Mouse (Mus musculus) embryonic facial prominence, embryonic 10.5 days (tissue): ENCODE results near the gene AL731706.1. TPM values are rescaled to one million over a fixed set of nuclear protein-coding genes. Genes with fewer than 3 reads are reported as not detected.

ENCODE experiments used
- DNase-seq: peaks from one replicate; pipeline ENCODE4 v3.0.0-alpha.2; 2017; ENCODE audit warnings: low spot score
- H3K27ac ChIP-seq: fragments of 300-500 bp; sonication (generic); replicated peaks from 2 replicates; pipeline ENCODE4 v1.5.1; 2016; ENCODE audit warnings: mild to moderate bottlenecking
- H3K27me3 ChIP-seq: fragments of 300-500 bp; sonication (generic); replicated peaks from 2 replicates; pipeline ENCODE4 v1.6.1; 2016; ENCODE audit warnings: low read depth, mild to moderate bottlenecking; ENCODE audit not compliant: poor library complexity, severe bottlenecking
- H3K36me3 ChIP-seq: fragments of 300-500 bp; sonication (generic); replicated peaks from 2 replicates; pipeline ENCODE4 v1.6.1; 2016; ENCODE audit warnings: mild to moderate bottlenecking, moderate library complexity
- H3K4me1 ChIP-seq: fragments of 300-500 bp; sonication (generic); 2 replicates; pipeline ENCODE4 v1.6.1; 2016
- H3K4me3 ChIP-seq: fragments of 300-500 bp; sonication (generic); 2 replicates; pipeline ENCODE4 v1.5.1; 2016; ENCODE audit warnings: mild to moderate bottlenecking, moderate library complexity
- H3K9me3 ChIP-seq: fragments of 300-500 bp; sonication (generic); 2 replicates; pipeline ENCODE4 v1.6.1; 2016; ENCODE audit warnings: mild to moderate bottlenecking
- WGBS: fragments of 180-500 bp; shearing (Covaris S2); methylation state at CpG from one replicate; pipeline ENCODE4 v1.1.7; 2016; 5-methylcytosine and 5-hydroxymethylcytosine counted together
- polyA plus RNA-seq: library from polyadenylated mRNA; unstranded; fragments of >200 nt; fragmentation: Nextera tagmentation; extraction: Ambion mirVana; gene quantifications from 2 replicates; pipeline ENCODE4 v1.2.1, GENCODE M21; 2016

The AL731706.1 gene
- 23.5 and 27.6 TPM in 2 replicates for polyA plus RNA-seq

DNA sequence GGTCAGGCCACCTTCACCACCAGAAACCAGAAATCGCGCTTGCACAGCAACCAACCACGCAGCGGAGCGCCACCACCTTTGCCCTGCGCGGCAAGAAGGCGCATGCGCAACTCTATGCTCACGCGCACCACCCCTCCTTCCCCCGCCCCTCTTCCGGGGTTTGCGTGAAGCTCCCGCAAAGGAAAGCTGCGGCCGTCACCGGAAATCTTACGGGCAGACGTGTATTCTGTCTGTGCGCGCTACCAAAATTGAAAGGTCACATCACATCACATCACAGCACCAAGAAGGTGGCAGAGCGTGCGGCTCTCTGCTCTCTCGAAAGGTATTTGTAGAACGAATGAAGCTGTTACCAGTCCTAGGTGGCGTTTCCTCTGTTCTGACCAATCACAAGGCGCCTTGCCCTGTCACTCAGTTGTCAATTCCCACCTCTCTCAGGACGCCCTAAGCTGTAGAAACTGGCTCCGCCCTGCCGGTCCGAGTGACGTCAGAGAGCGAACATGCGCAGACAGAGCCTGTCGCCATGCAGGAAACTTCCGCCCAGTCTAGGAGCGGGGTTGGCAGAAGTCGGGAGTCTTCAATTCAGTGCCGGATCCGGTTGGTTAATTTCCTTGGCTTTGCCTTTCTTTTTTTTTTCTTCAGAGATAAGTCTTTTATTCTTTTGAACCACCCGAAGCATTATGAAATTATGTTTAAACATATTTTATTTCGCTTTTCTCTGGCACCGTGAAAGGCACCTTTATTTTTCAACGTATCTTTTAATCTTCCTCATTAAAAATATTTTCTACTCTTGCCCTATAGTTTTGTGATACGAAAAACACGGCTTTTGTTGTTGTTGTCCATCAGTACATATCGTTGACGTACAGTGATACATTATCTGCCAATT, at the start of gene AL731706.1, which contains the start of the genes Slx4ip and Mkks:
AL731706.1 (minus strand) TSS at position 322 of the 883 bp plus-strand sequence.
Slx4ip (plus strand) TSS at position 151 of the 883 bp plus-strand sequence.
Mkks (minus strand) TSS at position 322 of the 883 bp plus-strand sequence.
- 0 out of 2 replicates have a peak, but pooled peaks cover 2% of the 10 kb centered on the region for H3K36me3 ChIP-seq
- peak within 1 kb of the TSS; percentile 82 for H3K4me3 ChIP-seq
- H3K4me1 ChIP-seq, result peaks cover 8% of the 10 kb centered on the region; the same call in 1 of the 2 replicates
- H3K27ac ChIP-seq, result peak within 1 kb of the TSS; percentile 93
- H3K9me3 ChIP-seq, result no peaks in the 10 kb centered on the region
- DNase-seq, result peak; percentile 98
- no peaks in the 10 kb centered on the region for H3K27me3 ChIP-seq
- WGBS, result under 1% methylated on average over 49 of the region's 49 CpGs

- no peak overlapping the region for H3K27ac ChIP-seq
- 88% methylated on average over 1 of the region's 1 CpGs for WGBS
Observed at GRCm38 (mm10) chr2:136938249-136938648, 47.1 kb upstream of the AL731706.1 start.

GRCm38 (mm10) chr2:136936391-136937288, 45.5 kb upstream of the AL731706.1 start:
- Histone ChIP-seq H3K27ac (no peak overlapping the region), H3K27me3 (no peaks in the 10 kb centered on the region), H3K4me3 (no peak overlapping the region), H3K9me3 (no peaks in the 10 kb centered on the region), H3K4me1 (no peaks in the 10 kb centered on the region), H3K36me3 (no peaks in the 10 kb centered on the region)
- DNase-seq, result no peak
- WGBS, result 88% methylated on average over 4 of the region's 4 CpGs

More at GRCm38 (mm10) chr2:136938249-136938648, 47.1 kb upstream of the AL731706.1 start:
- H3K36me3 ChIP-seq, result no peaks in the 10 kb centered on the region
- H3K4me1 ChIP-seq, result no peaks in the 10 kb centered on the region
- H3K4me3 ChIP-seq, result no peak overlapping the region
- DNase-seq, result no peak
- no peaks in the 10 kb centered on the region for H3K27me3 ChIP-seq
- no peaks in the 10 kb centered on the region for H3K9me3 ChIP-seq

- Histone ChIP-seq H3K4me1 (peaks cover 12% of the 10 kb centered on the region), H3K36me3 (no peaks in the 10 kb centered on the region), H3K4me3 (no peak overlapping the region), H3K27me3 (no peaks in the 10 kb centered on the region), H3K27ac (no peak overlapping the region), H3K9me3 (no peaks in the 10 kb centered on the region)
- WGBS, result 69% methylated on average over 4 of the region's 4 CpGs
- no peak for DNase-seq
Observed at GRCm38 (mm10) chr2:136921003-136921408, 29.8 kb upstream of the AL731706.1 start.

DNA sequence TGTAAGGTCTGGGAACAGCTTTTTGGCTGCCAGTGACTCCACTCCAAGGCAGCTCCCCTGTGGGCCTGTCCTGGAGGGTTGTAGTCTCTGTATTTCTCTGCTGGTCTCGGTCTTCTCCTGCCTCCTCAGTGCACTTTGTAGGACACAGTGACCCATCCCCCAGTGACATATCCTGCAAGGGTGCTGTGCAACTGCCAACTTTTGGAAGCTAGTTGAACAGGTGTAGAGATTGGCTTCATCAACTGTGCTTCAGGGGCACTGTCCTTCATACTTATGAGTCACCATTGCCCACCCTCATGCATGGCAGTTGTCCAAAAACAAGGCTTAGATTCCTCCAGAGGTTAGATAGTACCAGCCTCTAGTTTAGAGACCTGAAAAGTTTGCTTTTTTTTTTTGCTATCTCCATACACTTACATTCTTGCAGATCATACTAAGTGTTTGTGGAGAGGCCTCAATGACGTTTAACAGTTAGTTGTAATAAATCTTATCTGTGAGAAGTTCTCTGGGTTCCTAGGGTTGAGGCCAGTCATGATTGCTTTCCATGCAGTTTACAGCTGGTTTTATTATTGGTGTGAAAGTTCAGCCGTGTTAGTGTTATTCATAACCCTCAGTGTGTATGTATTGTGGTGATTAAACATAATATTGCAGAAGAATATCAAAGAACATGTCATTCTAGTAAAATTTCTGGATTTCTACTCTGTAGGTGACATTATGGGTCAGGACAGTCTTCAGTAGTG, 29.2 kb upstream of the AL731706.1 start:
- Histone ChIP-seq H3K27ac (no peak overlapping the region), H3K4me3 (no peak overlapping the region), H3K36me3 (no peaks in the 10 kb centered on the region), H3K9me3 (no peaks in the 10 kb centered on the region), H3K4me1 (peaks cover 14% of the 10 kb centered on the region), H3K27me3 (no peaks in the 10 kb centered on the region)
- 84% methylated on average over 3 of the region's 3 CpGs for WGBS
- no peak for DNase-seq

DNA sequence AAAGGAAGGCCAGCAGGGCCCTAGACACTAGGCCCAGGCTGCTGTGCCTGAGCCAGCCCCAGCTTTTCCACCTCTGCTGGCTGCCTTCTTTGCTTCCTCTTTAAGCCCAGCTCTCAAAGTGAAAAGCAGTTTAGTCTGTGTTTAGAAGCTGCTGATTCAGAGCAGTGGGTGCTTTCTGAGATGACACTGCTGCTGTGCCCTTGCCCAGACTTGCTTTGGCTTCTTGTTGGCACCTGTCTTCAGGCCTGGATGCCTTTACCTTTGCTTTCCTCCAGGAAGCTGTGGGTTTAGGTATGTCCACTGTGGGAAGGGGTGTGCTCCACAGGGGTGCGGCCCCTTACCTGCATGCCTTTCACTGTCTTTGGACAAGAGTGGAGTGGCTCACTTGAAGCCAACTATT, 28.2 kb upstream of the AL731706.1 start:
- Histone ChIP-seq H3K36me3 (no peaks in the 10 kb centered on the region), H3K27ac (no peak overlapping the region; the same call in 1 of the 2 replicates), H3K4me3 (no peak overlapping the region), H3K27me3 (no peaks in the 10 kb centered on the region), H3K9me3 (no peaks in the 10 kb centered on the region), H3K4me1 (peaks cover 14% of the 10 kb centered on the region)
- DNase-seq, result no peak
- WGBS, result 92% methylated on average over 1 of the region's 1 CpGs

DNA sequence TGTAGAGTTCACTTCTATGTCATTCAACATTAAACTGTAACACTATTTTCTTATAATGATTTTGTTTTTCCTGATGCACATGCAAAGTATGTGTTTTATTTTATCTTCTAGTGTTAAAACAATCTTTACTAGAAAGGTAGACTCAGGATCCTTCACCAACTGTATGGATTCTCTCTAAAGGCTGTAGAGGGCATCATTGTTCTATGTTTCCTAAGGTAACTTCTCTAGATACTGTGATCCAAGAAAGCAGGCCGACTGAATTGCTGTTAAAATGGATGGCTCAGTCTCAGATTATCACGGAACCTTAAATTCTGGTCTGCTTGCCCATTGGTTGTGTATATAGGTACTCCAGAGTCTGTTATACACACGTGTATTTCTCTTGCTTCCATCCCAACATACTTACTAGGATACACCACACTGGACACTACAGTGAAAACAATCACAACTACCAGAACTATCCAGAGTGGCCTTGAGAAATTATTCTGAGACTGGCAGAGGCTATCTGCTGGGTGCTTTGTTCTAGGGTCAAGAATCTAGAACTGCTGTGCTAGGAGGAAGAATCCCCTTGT, 23.2 kb upstream of the AL731706.1 start:
- DNase-seq, result no peak
- H3K4me1 ChIP-seq, result peaks cover 30% of the 10 kb centered on the region
- H3K9me3 ChIP-seq, result no peaks in the 10 kb centered on the region
- no peaks in the 10 kb centered on the region for H3K27me3 ChIP-seq
- H3K36me3 ChIP-seq, result no peaks in the 10 kb centered on the region
- no peak overlapping the region for H3K4me3 ChIP-seq
- no peak overlapping the region for H3K27ac ChIP-seq
- WGBS, result 63% methylated on average over 3 of the region's 3 CpGs

DNA sequence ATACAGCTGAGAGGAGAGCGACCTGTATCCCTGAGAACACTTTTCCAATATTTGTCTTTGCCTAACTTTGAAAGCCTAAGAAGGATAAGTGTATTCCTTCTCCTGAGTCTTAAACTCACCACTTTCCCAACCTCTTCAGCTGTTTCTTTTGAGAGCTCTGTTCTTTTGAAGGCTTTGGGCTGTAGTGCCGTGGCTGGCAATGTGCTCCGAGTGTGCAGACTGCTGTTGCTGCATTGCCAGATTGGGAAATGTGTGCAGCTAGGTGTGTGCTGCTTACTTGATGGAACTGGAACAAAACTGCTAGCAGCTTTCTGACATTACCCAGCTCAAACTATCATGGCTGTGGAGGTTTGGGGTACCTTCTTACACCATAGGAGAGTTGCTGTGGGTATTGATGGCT, 21.8 kb upstream of the AL731706.1 start:
- no peak overlapping the region for H3K4me3 ChIP-seq
- H3K27me3 ChIP-seq, result no peaks in the 10 kb centered on the region
- 64% methylated on average over 3 of the region's 3 CpGs for WGBS
- no peaks in the 10 kb centered on the region for H3K9me3 ChIP-seq
- H3K27ac ChIP-seq, result no peak overlapping the region
- peaks cover 30% of the 10 kb centered on the region for H3K4me1 ChIP-seq
- DNase-seq, result no peak
- no peaks in the 10 kb centered on the region for H3K36me3 ChIP-seq

- Histone ChIP-seq H3K27me3 (no peaks in the 10 kb centered on the region), H3K4me3 (no peak overlapping the region), H3K27ac (no peak overlapping the region), H3K36me3 (no peaks in the 10 kb centered on the region), H3K9me3 (no peaks in the 10 kb centered on the region), H3K4me1 (peaks cover 27% of the 10 kb centered on the region)
- 34% methylated on average over 4 of the region's 4 CpGs for WGBS
- DNase-seq, result no peak
Observed at GRCm38 (mm10) chr2:136911958-136912411, 20.8 kb upstream of the AL731706.1 start.

DNA sequence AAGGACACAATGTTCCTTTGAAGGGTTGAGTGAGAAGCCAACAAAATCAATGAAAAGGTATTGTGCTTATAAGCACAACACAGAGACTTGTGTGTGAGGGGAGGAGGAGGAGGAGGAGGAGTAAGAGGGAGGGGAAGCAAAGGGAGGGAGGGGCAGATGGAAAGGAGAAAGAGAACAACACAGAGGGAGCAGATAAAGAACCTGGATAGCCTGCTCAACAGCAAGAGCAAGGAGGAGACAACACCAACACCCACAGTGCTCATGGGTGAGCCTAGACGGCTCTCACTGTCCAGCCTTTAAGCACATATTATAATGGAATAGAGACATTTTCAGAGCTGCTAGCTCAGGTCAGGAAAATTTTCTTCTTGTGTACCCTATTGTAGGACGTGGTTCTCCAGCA, 18.1 kb upstream of the AL731706.1 start:
- H3K4me3 ChIP-seq, result no peak overlapping the region
- H3K36me3 ChIP-seq, result peaks cover 14% of the 10 kb centered on the region
- 77% methylated on average over 2 of the region's 2 CpGs for WGBS
- no peak overlapping the region for H3K27ac ChIP-seq
- H3K4me1 ChIP-seq, result peaks cover 15% of the 10 kb centered on the region
- DNase-seq, result no peak
- no peaks in the 10 kb centered on the region for H3K9me3 ChIP-seq
- H3K27me3 ChIP-seq, result no peaks in the 10 kb centered on the region

- peaks cover 14% of the 10 kb centered on the region for H3K36me3 ChIP-seq
- H3K9me3 ChIP-seq, result no peaks in the 10 kb centered on the region
- H3K4me1 ChIP-seq, result peaks cover 15% of the 10 kb centered on the region
- H3K27me3 ChIP-seq, result no peaks in the 10 kb centered on the region
- H3K27ac ChIP-seq, result no peak overlapping the region
- WGBS, result 76% methylated on average over 3 of the region's 3 CpGs
- no peak for DNase-seq
- H3K4me3 ChIP-seq, result no peak overlapping the region
Observed at GRCm38 (mm10) chr2:136908596-136908995, 17.4 kb upstream of the AL731706.1 start.
